Mouse (Mus musculus) bone marrow, adult 2 months (tissue): ENCODE measurements around the gene Zc3hav1l.

ENCODE experiments used
- CTCF ChIP-seq: fragments of 200-500 bp; IDR thresholded peaks from 2 replicates; pipeline ENCODE4 v1.5.1; 2011; ENCODE audit warnings: low read length, control low read depth; ENCODE audit not compliant: control insufficient read depth, insufficient read depth
- POLR2A ChIP-seq: fragments of 200-500 bp; IDR thresholded peaks from 2 replicates; pipeline ENCODE4 v1.6.1; 2011; ENCODE audit warnings: low read depth, mild to moderate bottlenecking, control low read depth, low read length, borderline replicate concordance; ENCODE audit not compliant: control insufficient read depth

DNA sequence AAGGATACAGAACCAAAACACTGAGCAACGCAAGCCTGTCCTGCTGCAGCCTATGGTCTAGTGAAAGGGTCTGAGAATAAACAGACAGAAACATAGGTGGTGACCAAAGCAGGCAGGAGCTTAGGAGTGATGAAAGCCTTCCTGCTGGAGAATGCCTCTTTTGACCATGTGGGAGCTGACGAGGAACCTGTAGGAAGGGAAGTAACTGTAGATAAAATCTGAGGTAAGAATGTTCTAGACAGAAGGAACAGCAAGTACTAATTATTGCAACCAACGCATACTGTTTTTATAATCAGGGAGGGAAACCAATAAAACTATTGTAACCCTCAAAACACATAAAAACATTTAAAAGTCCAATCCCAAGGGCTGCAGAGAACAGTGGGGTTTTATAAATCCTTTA is 54.9 kb downstream of the Zc3hav1l start:
- TF ChIP-seq CTCF (no peak), POLR2A (no peak)
